Mouse (Mus musculus) cerebellum, postnatal 10 days (tissue): ENCODE measurements around the gene Dhx57.
"Not testable (repeated sequence)": the region's sequence is repeated elsewhere in the genome, so short reads cannot be mapped to it uniquely, and the experiment has no call there.

ENCODE experiments used
- DNase-seq, 2 experiments: peaks; one replicate each; pipeline ENCODE4 v3.0.0; 2021; ENCODE audit warnings: mixed read lengths in 2 of 2

Gene Dhx57

DNA sequence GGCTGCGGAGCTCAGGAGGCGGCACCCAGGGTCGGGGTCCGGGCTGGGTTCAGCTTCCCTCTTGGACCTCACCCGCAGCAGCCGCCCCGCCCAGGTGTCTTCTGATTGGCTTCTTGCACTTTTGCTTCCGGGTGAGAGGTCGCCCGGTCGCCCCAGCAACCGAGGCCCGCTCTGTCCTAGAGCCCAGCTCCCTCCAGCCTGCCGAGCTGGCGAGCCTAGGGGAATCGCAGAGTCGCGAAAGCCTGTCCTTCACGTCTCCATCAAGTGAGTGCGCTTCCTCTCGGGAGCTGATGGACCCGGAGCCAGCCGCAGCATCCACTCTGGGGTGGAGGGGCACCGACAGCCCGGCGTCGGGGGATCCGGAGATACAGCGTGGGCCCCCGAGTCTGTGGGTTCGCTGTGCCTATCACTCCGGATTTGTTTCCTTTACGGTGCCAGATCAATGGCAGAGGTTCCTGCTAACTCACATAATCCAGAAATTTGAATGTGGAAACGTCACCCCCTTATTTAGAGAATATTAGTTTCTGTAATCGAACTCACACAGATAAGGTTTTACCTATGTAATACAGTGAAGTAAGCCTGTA is at the start of gene Dhx57, which contains the start of gene Morn2:
TSS of gene Dhx57 (minus strand) at position 403 of the 584 bp plus-strand sequence.
TSS of gene Morn2 (plus strand) at position 130 of the 584 bp plus-strand sequence.
- DNase-seq: peak; percentile 99 to 100

DNA sequence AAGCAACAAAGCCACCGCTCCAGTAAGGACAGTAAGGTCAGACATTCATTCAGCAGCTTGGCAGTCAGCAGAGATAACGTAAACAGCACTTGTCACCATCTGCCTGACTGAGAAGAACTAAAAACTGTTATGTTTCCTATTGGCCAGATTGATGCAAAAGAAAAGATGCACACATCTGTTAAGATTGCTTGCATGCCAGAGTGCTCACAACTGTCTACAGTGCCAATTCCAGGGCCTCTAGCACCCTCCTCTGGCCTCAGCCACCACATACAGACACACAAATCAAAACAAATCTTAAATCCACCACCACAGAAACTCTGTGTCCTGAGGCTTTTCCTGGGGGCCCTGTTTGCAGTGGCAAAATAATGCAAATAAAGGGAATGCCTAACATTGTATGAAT is 42.1 kb upstream of the Dhx57 start:
- no peak for DNase-seq

DNA sequence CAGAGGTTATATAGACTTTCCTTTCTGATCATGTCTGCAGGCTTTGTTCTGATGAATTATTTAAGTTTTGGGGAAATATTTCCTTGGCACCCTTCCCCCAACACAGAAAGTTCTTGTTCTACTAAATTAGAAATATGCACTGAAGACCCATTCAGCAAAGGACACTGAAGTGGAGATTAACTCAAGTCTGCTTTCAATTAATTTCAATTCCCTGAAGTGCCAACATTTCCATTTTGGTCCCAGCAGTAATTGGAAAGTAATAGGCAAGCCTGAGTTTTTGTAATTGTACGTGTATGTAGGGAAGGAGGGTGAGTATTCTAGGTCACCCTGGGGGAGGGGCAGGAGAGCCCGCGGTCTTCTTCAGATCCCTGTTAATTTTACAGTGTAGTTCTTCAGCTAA is 36.2 kb upstream of the Dhx57 start:
- no peak for DNase-seq

DNA sequence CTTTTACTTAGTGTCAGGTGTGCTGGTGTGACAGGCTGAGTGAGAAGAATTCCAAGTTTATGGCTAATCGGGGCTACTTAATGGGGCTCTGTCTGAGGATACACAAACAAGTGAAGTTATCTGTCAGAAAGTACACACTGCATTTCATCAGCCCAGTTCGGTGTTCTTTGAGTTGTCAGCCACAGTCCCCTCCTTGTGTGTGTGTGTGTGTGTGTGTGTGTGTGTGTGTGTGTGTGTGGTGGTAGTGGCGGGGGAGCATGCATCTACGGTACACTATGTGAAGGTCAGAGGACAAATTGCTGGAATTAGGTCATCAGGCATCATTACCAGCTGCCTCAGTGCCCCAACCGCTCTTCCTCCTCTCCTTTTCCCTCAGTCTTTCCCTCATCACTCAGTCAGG is 35.2 kb upstream of the Dhx57 start:
- no peak for DNase-seq

DNA sequence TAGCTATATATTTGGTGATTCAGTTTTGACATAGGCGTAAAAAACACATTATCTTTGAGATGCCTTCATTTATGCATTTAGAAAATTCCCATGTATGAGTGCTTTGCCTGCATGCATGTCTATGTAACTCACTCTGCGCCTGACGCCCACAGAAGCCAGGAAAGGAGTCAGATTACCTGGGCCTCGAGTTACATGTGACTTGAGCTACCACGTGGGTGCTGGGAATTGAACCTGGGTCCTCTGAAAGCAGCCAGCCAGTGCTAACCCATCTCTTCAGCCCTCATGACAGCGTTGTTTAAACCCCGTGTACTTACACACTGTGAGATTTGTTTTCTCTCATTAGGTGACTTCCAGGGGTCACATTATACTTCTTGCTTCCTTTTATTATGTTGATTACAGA is 34.2 kb upstream of the Dhx57 start:
- no peak for DNase-seq

DNA sequence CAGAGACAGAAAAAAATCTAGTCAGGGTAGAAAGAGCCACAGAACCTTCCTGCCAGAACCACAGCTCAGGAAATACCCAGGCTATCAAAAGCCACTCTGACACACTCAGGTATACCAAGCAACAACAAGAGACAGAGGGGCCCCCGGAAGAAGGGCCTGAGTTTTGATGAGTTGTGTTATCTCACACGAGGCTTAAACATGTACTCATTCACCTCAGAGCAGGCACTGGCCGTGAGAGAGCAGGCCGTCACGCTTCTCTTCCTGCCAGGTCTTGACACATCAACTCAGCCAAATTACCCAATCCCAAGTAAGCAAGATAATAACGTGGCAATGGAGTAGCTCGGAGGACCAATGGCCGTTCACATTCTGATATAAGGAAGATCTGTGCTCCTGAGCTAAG is 33.4 kb upstream of the Dhx57 start:
- no peak for DNase-seq

DNA sequence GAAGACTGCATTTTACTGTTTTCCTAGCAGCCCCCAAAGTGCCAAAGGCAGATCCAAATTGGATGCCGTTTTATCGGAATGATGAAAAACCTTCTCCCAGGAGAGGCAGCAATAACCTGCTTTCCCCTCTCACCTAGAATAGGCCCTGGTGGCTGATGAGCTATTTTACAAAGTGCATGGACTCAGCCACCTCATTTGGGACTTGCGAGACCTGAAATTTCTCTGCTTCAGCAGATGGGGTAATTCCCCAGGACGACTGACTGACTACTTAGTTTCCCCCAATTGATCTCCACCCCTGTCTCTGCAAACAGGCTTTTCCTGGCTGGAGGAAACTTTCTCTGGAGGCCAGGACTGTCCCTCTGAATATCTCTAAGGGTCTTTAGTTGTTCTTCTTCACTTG is 32.7 kb upstream of the Dhx57 start:
- DNase-seq: no peak

DNA sequence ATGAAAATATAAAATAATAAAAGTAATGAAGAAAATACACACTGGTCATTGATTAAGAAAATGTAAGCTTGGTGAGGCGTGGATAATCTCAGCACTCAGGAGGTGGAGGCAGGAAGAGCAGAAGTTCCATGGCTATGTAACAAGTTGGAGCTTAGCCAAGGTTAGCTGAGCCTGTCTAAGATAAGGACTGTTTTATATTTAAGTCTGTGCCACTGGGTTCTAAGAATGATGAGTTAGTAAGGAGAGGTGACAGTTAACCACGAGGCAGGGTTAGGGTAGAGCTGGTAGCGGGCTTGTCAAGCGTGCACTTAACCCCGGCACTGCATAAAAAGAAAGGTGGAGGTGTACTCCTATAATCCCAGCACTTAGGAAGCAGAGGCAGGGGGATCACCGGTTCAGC is 32.0 kb upstream of the Dhx57 start:
- no peak for DNase-seq

DNA sequence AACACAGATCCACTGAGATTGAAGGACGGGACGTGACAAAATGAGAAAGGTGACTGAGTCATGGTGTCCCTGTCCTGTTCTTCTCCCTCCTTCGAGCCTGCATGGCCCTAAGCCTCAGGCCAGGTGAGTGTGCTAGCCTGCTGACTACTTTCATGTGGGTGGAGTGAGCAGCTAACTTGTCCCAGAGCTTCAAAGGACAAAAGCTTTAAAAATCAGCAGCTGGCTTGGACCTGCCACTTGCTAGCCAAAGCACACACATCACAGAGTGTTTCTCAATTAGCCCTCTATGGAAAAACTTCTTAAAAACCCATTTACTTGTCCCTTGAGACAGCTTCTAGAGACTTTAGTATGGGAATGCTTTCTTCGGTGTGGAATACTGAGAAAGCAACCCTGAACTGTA is 22.1 kb upstream of the Dhx57 start:
- no peak for DNase-seq

DNA sequence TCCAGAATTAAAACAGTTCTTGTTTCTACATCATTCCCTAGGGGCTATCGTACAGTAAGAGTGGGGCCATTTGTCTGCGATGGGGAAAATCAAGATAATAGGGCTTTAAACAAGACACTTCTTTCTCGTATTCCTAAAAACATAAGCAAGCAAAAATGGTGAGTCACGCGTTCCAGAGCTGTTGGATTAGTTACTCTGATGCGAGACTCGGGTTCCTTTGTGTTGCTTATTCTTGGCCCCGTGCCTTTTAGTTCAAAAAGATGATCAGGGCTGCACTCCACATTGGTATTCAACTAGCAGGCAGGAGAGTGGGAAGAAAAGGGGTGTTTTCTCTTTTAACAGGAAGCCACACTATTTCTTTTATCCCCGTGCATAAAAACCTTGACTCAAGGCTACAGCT is 21.5 kb upstream of the Dhx57 start:
- no peak for DNase-seq

DNA sequence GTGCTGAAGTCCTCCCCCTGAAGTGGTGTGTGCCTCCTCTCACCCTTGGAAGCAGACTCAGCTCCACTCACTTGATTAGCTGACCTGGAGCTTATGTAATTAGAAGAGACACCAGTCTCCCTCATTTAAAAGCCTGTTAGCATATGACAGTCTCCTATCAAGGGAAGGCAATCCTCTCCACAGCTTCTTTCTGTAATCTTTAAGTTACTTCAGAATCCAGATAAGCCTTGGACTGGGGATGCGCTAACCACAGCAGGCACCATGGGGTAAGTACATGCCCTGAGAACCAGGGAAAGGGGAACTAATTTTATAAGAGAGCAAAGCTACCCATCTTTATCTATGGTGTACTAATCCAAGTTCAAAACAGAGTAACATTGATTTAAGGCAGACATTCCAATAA is 17.0 kb upstream of the Dhx57 start, which contains the start of gene Arhgef33:
TSS of gene Arhgef33 (plus strand) at position 157 of the 400 bp plus-strand sequence.
- no peak for DNase-seq

DNA sequence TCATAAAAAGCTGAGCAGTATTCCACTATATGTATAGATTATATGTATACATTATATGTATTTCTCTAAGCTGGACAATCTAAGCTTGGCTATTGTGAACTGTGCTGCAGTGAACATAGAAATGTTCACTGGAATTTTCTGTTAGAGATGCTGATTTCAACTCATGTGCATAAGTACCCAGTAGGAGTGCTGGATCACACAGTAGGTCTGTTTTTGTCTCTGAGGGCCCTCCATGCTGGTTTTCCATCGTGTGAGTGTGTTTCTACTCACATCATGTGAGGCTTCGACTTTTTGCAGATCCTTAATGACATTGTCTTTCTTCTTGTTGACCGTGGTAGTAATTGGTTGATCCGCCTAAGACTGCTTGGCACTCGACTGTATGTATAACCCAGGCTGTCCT is 8.6 kb upstream of the Dhx57 start:
- no peak for DNase-seq

DNA sequence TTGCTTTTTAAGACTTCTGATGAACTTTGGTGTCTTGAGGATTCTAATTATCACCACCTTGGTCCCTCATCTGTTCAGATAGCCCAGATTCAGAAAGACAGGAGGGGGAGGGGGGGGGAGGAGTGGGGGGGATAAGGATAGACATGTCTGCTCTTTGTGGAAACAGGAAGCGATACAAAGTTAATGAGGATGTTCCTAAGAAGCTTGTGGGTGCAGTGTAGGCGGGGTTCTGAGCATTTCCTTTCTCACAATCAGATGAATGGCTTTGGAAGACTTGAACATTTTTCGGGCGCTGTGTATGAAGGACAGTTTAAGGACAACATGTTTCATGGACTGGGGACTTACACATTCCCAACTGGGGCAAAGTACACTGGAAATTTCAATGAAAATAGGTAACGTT is 5.0 kb upstream of the Dhx57 start:
- DNase-seq: no peak

DNA sequence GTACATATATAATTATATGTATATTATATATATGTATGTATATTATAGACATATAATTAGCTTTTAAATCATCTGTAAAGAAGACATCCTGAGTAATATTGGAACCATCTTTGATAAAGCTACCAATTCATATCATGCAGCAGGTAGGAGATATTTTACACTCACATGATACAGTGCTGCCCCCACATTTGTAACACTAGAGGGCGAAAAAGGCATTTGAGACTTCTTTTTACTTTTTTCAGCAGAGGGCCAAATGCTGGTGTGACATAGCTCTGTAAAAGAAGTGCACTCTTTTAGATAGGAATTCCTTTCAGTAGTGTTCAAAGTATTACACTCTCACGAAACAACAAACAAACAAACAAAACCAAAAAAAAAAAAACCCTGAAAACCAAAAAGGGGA is 872 bp upstream of the Dhx57 start:
- DNase-seq: peak; percentile 61 to 69

DNA sequence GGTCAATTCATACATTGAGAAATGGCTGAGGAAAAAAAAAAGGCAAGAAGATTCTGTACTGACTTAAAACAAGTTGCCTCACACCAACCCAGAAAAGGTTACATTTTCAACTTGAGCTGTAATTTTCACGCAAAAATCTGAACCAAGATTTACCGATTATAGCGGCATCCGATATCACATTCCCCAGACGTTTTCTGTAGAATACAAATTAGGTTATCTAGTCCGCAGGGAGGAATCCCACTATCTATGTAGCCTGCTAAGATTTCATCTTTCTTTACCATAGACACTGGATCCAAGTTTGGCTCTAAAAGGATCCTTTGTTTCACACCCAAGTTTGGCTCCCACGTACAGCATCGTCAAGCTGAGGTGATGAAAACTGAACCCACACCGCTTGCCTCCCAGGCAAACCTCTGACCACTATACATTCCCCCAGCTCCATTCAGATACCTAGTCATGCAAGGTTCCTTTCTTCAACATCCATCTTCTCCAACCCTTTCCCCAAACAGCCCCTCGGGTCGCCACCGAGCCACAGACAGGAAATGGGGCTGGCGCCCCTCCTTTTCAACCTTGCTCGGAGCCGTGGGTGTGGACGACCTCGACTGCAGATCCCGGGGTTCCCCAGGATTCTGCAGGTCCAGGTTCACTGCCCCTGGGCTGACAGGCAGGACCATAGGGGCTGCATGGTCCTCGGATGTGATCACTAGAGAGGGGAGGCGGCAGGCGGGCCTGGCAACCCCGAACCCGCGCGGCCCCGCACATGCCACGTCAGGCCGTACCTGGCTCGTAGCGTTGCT is 799 bp downstream of the Dhx57 start:
- DNase-seq: no peak

DNA sequence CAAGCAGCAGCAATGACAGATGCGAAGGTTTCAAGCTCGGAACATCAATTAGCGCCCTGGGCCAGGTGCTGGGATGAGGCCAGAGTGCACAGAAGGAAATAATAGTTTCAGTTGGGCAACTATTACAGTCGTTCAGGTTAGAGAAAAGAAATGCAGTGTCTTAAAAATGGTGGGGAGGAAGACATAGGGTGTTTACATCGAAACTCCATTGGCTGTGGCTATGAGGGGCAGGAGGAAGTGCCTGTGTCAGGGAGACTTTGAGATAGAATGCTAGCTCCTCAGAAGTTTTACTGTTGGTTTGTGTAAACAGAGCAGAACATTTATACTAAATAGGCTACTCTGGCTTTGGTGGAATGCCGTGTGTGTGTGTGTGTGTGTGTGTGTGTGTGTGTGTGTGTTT is 2.3 kb downstream of the Dhx57 start:
- no peak for DNase-seq

DNA sequence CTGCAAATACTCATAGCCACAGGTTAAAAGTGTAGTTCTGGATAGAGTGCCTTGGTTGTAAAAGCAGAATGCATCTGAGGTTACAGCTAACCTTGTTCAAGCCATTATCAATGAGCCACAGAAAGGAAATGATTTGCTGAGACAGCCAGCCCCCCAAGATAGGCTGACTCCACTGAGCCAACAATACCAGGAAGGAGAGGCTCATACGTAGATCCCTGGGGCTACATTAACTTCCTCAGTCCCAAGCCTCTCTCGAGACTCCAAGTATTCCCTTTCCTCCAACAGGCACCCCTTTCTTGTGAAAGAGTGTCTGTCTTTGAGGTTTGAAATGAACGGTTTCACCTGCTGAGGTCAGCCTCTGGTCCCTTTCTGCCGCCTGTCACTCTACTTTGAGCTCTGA is 5.8 kb downstream of the Dhx57 start:
- no peak for DNase-seq

DNA sequence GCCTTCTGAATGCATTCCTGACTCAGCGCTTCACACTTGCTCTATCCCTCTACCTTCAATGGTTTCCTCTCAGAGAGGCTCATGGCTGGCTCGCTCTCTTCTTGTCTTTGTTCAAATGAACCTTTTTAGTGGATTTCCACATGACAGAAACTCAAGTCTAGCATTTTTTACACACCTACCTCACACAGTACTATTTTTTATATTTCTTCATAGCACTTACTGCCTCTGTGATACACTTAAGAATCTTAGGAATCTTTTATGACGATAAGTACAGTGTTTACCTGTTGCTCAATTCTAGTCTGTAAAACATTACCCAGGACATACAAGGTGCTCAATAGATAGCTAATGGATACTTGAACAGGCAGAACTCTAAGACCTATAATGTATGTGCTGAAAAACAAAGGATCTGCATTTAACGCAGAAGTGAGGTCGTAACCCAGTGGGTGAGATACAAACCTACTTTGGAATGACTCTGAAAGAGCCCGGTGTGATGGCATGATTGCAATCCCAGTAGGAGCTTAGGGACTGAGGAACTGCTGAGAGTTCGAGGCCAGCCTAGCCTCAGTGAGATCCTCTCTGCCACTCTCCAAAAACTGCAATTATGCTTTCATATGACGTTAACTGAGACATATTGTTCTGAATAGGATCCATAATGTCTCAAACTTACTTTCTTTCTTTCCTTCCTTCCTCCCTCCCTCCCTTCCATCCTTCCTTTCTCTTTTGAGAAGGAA is 10.8 kb downstream of the Dhx57 start:
- no peak for DNase-seq

DNA sequence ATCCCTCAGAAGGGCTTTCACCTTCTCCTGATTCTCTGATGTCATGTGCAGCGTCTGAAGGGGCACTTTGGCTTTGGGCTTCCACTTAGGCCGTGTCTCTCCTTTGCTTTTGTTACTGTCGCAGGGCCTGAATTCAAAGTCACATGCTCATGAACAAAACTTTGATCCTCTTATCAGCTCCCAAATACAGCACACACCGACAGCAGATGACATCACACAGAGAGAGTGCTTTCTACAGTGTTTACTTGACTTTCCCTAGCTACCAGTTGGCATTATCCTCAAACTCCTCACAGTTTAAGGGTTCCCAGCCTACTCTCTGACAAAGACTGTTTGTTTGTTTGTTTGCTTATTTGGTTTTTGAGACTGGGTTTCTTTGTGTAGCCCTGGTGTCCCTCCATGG is 12.0 kb downstream of the Dhx57 start:
- no peak for DNase-seq

DNA sequence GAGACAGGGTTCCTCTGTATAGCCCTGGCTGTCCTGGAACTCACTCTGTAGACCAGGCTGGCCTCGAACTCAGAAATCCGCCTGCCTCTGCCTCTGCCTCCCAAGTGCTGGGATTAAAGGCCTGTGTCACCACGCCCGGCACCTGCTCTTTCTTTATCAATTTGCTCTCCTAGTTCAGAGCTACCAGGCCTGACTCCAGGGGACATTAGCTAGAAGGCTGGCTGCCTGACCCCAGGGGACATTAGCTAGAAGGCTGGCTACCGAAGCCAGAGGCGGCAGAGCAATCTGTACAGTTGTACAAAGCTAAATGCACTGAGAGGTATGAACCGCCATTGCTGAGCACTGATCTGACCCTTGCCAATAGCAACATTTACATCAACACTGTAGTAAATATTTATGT is 19.7 kb downstream of the Dhx57 start:
- DNase-seq: not testable (repeated sequence)

DNA sequence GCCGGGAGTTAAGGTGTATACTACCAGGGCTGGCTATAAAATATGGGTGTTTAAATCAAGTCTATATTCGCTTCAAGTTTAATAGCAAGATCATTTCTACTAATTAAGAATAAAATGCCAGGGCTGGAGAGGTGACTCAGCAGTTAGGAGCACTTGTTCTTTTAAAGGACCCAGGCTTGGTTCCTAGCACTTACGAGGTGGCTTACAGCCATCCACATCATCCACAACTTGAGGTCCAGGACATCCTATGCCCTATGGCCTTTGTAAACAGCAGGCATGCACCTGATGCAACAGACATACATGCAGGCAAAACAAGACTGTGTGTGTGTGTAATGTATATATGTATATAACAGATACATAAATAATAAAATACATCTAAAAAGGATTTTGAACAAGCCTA is 22.1 kb downstream of the Dhx57 start:
- no peak for DNase-seq

DNA sequence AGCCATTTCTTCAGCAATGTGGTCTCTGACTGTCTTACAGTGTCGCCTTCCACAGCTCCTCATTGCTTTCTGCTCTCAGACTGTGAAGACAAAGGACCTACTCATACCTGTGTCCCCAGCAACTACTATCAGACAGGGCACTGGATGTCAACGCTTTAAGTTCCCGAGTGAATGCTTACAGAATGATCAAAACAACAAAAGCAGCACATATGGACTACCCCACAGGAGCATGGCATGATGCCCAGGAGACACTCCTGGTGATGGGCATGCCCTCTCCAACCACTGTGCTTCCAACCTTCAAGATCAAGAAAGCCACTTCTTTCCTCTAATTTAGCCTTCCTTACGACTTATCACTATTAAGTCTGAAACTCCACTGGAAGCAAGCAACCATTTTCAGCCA is 23.2 kb downstream of the Dhx57 start:
- peak; percentile 40 to 60 for DNase-seq

DNA sequence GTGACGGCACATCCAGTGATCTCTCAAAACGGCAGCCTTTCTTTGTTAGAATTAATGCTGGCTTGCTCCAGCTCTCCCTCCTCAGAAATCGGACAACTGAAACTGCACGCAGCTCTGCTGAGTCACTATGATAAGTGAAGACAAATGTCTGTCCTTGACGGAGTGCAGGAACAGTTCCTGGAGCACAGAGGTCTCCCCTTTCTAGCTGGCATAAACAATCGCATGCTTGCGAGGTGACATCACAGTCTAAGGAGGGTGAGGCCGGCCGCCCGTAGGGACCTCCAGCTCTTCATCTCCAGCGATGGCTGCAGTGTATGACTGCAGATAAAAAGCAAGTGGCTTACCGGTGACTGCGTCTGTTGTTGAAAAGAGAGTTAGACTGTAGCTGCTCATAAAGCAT is 35.1 kb downstream of the Dhx57 start:
- no peak for DNase-seq

DNA sequence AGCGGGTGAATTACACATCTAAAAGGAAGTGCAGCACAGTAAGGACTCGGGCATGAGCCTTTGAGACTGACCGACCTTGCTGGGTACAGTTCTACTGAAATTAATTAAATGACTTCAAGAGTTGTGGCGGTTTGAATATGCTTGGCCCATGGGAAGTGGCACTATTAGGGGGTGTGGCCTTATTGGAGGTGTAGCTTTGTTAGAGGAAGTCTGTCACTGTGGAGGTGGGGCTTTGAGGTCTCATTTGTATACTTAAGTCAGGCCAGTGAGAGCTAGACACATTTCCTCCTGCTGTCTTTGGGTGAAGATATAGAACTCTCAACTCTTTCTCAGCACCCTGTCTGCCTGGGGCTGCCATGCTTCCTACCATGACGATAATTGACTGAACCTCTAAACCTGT is 35.9 kb downstream of the Dhx57 start:
- no peak for DNase-seq
